ENCODE assay signal across 21 mouse cellular contexts in the genomic region with DNA sequence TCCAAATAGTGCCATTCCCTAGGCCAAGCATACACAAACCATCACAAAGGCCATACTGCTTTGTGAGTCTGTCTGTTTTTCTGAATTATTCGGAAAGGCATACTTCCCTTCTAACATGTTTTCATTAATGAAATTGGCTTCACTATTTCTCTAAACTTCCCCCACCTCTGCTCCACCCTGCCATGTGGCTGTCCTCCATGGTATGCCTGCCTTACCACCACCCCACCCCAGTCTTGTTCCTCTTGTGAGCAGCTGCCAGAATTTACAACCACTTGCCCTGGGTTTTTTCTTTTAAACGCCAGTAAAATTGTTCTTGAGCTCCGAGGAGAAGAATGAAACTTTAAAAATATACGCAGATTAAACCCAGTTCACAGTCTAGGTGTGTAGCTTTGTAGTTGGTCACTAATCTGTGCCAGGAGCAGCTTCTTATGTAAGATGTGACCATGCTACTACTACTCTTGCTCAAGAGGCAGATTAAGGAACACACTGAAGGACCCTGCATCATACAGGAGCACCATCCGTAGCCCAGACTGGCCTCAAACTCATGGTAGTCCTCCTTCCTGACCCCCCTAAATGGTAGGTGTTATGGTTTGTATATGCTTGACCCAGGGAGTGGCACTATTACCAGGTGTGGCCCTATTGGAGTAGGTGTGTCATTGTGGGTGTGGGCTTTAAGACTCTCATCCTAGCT.
"Had no signal": no experiment of that assay in that cellular context is flagged by ENCODE, and none has a peak within 500 bp of the region (broad histone marks: within the 10 kb centered on the region; RNA-seq: fewer than 3 reads in every experiment).

No protein-coding gene starts in this region.

- H3K4me2 ChIP-seq: limb, embryonic 13.5 days; liver, embryonic 12.5 days; liver, embryonic 15.5 days; lung, embryonic 15.5 days; midbrain, embryonic 12.5 days; midbrain, embryonic 15.5 days; neural tube, embryonic 13.5 days had no signal

- H3K27ac ChIP-seq: kidney, postnatal 0 days; left cerebral cortex, adult 2 months; limb, embryonic 10.5 days; limb, embryonic 13.5 days; liver, embryonic 12.5 days; liver, embryonic 15.5 days; lung, embryonic 15.5 days; midbrain, embryonic 12.5 days; midbrain, embryonic 15.5 days; neural tube, embryonic 13.5 days; stomach, postnatal 0 days had no signal

- H3K9me3 ChIP-seq: limb, embryonic 10.5 days; limb, embryonic 13.5 days; liver, embryonic 12.5 days; liver, embryonic 15.5 days; lung, embryonic 15.5 days; midbrain, embryonic 12.5 days; midbrain, embryonic 15.5 days; neural tube, embryonic 13.5 days had no signal

- H3K27me3 ChIP-seq: limb, embryonic 13.5 days; liver, embryonic 15.5 days; lung, embryonic 15.5 days; midbrain, embryonic 12.5 days; midbrain, embryonic 15.5 days; neural tube, embryonic 13.5 days had no signal

- ATAC-seq: intestine, postnatal 0 days; liver, embryonic 12.5 days; midbrain, embryonic 15.5 days had no signal

- H3K4me1 ChIP-seq: limb, embryonic 10.5 days; liver, embryonic 12.5 days; liver, embryonic 15.5 days; lung, embryonic 15.5 days; midbrain, embryonic 12.5 days; midbrain, embryonic 15.5 days; neural tube, embryonic 13.5 days had no signal

- DNase-seq: kidney, adult 2 months; kidney, postnatal 25 days; layer of hippocampus, postnatal 36 days; liver; lung, adult 18-20 months; lung, postnatal 14 days; lung, postnatal 4 days; thymus, postnatal 25 days had no signal

- H3K9ac ChIP-seq: limb, embryonic 13.5 days; liver, embryonic 12.5 days; liver, embryonic 15.5 days; lung, embryonic 15.5 days; midbrain, embryonic 12.5 days; midbrain, embryonic 15.5 days; neural tube, embryonic 13.5 days had no signal

- H3K4me3 ChIP-seq: left cerebral cortex, adult 2 months; limb, embryonic 10.5 days; limb, embryonic 13.5 days; liver, embryonic 12.5 days; liver, embryonic 15.5 days; lung, embryonic 15.5 days; midbrain, embryonic 12.5 days; midbrain, embryonic 15.5 days; myocyte; neural tube, embryonic 13.5 days had no signal

- H3K36me3 ChIP-seq: limb, embryonic 10.5 days; limb, embryonic 13.5 days; liver, embryonic 12.5 days; liver, embryonic 15.5 days; lung, embryonic 15.5 days; midbrain, embryonic 12.5 days; midbrain, embryonic 15.5 days; neural tube, embryonic 13.5 days had no signal
